Mouse (Mus musculus): ENCODE data around the gene Rgs6.

DNA sequence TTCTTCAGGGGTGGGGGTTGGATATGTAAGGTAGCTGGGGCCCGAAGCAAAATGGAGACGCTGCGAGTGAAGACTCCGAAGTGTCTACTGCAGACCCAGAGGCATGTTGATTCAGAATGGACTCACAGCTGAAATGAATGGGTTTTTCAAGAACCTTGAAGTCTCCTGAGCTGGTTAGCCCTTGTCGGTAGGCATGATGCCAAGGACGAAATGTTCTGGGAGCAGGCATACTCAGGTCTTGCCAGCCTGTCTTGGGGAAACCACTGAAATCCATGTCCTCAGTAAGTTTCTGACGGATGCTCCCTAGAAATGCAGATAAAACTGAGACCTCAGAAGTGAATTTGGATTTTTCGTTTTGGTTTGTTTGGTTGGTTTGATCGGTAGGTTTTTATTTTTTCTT is 458.6 kb downstream of the Rgs6 start:
- TF ChIP-seq POLR2A (IDR thresholded peaks at IDR 0.05; ENCODE audit: borderline replicate concordance, low read depth, low read length) (no peak), CTCF (IDR thresholded peaks at IDR 0.05; ENCODE audit: low read depth, low read length) (no peak)

Data from bone marrow macrophage, adult 2 months (primary cell).